Mouse (Mus musculus) right cerebral cortex, adult 2 months (tissue): Measurements from ENCODE around the gene Hist1h3i.

Source experiments
- DNase-seq, 2 experiments: peaks; one replicate each; pipeline ENCODE4 v3.0.0; 2021 to 2022; ENCODE audit warnings: low spot score in 2 of 2

Hist1h3i gene

GRCm38 (mm10) chr13:21782361-21783254 is 562 bp downstream of the Hist1h3i start:
- peak; percentile 29 to 33 for DNase-seq

DNA sequence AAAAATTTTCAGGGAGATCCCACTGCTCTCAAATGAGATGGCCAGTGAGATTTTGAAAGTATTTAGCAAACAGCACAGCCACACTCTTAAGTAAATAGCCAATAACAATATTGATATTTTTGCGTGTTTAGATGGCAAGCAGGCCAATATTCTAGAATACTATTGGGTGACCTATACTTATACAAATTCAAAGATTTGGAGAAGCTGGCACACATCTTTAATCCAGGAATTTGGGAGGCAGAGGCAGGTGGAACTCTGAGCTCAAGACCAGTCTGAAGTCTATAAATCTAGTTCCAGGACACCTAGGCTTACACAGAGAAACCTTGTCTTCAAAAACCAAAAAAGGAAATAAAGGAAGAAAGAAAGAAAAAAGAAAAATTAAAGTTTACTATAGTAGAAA is 1.5 kb downstream of the Hist1h3i start:
- no peak for DNase-seq

DNA sequence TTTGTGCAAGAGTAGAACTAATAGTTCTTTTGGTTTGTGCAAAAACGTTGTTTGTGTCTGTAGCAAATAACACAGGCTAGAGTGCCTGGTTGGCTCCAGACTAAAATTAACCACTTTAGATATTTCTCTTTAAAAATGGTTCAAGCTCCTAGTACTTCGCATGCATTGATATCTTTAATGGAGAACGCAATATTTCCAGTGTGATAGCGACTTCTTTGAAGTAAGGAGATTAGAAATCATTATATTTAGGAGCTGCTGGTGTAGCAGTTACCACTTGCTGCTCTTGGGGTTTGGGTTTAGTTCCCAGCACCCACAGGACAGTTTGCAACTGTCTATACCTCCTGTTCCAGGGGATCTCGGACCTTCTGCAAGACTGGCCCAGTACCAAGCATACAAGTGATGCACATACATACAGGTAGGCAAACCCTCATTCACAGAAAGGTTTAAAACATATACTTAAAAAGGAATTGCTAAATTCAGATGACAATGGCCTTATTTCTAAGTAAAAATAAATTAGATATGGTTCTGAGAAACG is 2.1 kb downstream of the Hist1h3i start:
- DNase-seq = no peak

DNA sequence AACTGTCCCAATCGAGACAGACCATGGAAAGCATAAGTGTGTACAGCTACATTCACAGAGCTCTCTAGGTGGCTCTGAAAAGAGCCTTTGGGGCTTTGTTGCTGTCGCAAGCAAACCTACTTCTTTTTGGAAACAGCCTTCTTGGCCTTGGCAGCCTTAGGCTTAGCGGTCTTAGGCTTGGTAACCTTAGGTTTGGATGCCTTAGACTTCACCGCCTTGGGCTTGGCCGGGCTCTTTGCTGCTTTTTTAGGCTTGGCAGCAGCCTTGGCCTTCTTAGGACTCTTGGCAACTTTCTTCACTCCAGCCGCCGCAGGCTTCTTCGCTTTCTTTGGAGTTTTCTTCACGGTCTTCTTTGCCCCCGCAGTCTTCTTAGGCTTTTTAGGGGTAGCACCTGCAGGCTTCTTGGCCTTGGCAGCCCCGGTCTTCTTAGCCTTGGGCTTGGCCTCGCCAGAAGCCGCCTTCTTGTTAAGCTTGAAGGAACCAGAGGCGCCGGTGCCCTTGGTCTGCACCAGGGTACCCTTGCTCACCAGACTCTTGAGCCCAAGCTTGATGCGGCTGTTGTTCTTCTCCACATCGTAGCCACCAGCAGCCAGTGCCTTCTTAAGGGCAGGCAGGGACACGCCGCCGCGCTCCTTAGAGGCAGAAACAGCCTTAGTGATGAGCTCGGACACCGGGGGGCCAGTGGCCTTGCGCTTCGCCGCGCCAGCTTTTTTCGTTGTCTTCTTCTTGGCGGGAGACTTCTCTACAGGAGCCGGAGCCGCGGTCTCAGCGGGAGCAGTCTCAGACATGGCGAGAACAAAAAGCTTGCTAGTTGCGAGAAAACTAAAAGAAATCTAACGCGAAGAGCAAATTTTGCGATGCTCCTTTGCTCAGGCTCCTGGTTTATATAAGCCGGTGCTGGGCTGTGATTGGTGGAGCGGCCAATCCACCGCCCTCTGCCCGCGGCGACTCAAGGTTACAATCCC is 3.1 kb downstream of the Hist1h3i start, which contains the start of gene Hist1h1b:
TSS of gene Hist1h1b (minus strand) at position 859 of the 965 bp plus-strand sequence.
- peak; percentile 69 to 74 for DNase-seq

DNA sequence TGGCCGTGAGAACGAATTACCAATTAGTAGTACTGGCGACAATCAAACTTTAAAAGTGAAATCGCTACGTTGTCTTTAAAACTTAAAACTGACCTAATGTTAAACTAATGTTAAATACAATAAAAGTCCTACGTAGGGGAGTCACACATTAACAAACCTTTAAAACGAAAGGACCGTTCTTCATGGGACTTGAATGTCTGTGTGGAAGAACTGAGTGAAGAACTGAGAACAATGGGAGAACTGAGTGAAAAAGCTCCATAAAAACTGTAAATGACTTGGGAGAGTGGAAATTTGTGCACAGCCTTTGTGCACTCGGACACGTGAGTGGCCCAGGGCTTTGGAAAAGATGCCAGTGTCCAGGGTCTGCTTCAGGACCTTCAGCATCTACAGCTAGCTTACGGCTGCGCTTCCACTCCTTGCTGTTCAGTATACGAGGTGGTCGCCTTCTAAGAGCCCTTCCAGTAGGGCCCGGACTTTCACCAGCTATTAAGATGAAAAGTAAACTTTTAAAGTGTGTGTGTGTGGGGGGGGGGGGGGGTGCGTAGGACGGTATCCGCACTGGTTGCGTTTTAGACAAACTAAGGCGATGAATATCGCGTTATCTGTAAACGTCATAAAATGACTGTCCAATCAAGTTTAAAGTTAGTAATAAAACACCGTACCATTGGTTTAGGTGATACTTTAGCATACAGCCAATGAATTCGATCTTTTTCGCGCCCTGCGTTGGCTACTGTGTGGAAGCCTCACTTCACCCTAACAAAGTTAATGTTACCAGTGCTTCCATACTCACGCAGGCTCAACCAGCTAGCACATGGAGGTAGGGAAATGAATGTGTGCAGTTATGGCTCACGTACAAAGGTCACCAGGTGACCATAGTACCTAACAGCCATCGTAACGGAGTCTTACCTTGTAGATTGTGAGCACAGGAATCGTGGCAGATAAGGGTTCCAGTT is 4.1 kb downstream of the Hist1h3i start:
- DNase-seq = peak; percentile 71 to 80

DNA sequence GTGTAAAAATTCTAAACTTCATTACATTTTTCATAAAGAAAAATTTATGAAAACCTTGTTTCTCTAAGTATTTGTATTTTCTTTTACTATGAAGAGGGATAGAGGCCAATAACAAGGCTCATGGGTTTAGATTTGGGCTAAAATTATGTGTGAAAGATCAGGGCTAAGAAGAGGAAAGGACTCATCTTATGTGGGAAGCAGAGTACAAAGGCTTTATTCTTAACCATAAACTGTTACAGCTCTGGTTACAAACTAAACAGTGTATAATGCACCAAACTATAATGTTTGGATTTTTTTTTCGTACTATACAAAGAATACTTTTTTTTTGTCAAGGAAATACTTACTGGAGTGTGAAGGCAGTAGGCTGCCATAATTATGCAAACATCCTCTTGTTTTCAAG is 27.5 kb downstream of the Hist1h3i start:
- no peak for DNase-seq

DNA sequence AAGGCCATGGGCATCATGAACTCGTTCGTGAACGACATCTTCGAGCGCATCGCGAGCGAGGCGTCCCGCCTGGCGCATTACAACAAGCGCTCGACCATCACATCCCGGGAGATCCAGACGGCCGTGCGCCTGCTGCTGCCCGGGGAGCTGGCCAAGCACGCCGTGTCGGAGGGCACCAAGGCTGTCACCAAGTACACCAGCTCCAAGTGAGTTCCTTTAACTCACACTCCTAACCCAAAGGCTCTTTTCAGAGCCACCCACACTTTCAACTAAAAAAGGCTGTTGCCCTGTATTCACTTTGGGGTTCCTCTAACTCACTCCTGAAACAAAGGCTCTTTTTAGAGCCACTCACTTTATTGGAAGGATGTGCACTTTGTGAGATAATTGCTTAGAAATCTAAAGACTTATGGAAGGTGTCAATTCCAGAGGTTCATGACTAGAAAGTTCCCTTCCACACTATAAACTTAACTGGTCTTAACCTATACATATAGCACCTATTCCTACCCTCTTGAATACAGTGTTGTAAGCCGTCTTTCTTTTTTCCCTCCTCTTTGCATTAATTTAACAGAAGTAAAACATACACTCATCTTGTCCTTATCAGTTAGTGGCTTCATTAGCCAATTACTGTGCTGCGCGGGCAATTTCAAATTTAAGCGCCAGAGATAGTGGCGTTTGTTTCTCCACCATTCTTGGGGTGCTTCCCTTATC is 28.7 kb downstream of the Hist1h3i start:
- peak; percentile 37 to 40 for DNase-seq

GRCm38 (mm10) chr13:21753524-21754285 is 29.5 kb downstream of the Hist1h3i start, which contains the start of the genes Hist1h2ak and Hist1h2bn:
Gene Hist1h2ak, minus strand, starts transcription at chr13:21753827.
Gene Hist1h2bn, plus strand, starts transcription at chr13:21754123.
- peak; percentile 75 to 78 for DNase-seq

DNA sequence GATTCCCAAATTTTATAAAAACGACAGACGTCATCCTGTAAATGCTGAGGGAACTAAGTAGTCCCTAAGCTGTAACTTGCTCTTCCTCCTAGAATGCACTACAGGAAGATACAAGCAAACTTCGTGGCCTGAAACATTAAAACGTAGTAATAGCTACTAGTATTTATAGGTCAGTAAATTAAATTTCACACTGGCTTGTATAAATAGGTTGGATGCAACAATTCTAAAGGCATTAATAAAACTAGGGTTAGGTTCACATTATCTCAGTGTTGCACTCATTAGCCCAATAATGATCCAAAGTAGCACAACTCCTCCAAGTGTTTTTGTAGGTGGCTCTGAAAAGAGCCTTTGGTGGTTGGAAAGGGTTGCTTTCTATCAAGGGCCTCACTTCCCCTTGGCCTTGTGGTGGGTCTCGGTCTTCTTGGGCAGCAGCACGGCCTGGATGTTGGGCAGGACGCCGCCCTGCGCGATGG is 30.1 kb downstream of the Hist1h3i start:
- DNase-seq = no peak

GRCm38 (mm10) chr13:21752356-21752755 is 30.8 kb downstream of the Hist1h3i start:
- DNase-seq = no peak

DNA sequence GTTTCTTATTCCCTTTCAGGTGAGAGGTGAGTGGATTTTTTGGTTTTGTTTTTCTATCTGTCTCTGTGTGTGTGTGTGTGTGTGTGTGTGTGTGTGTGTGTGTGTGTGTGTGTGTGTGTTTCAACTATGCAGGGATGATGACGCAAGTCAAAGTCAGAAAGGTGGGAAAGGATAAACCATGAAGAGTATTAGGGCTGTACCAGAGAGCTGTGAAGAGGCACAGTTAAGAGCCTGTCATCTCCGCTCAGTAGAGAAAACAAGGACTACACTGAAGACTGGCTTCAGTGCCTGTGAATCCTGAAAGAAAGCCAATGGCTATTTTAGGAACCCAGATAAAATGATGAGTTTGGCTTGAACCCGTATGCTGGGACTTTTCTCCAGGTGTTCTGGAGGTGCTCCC is 31.3 kb downstream of the Hist1h3i start:
- no peak for DNase-seq

GRCm38 (mm10) chr13:21751417-21751816 is 31.8 kb downstream of the Hist1h3i start:
- DNase-seq = no peak

DNA sequence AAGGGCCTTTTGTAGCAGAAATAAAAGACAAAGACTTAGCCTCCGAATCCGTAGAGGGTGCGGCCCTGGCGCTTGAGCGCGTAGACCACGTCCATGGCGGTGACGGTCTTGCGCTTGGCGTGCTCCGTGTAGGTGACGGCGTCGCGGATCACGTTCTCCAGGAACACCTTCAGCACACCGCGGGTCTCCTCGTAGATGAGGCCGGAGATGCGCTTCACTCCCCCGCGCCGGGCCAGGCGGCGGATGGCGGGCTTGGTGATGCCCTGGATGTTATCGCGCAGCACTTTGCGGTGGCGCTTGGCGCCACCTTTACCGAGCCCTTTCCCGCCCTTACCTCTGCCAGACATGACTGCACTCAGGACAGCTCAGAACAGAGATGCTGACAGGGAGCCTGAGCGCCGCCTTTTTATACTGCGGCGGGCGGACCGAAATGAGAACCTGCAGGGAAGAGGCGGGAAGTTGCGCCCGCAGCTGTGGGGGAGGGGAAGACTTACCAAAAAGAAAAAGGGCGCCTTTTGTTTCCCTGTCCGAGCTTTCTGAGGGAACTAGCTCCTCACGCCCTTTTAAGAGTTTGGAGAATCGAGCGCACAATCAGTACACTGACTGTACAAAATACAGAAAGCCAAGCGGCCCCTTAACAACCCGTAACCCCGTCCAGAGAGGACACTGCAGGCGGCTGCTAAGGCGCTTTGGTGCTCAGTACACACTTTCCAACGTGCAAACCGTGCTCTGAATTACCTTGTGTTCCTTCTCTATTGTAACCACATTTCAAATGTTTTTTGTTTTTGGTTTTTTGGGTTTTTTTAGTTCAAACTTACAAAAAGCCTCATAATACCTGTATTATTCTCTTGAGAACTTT is 32.8 kb downstream of the Hist1h3i start, which contains the start of gene Hist1h4k:
TSS of gene Hist1h4k (minus strand) at position 347 of the 859 bp plus-strand sequence.
- DNase-seq = peak; percentile 93 to 95

- no peak for DNase-seq
Measured at GRCm38 (mm10) chr13:21749387-21750158, 33.6 kb downstream of the Hist1h3i start.

- no peak for DNase-seq
Measured at GRCm38 (mm10) chr13:21745006-21745405, 38.2 kb downstream of the Hist1h3i start.

- peak; percentile 72 to 82 for DNase-seq
Measured at GRCm38 (mm10) chr13:21734906-21735767, 48.0 kb downstream of the Hist1h3i start, which contains the start of gene Hist1h4j. Gene Hist1h4j, plus strand, starts transcription at chr13:21735064.
